Mouse (Mus musculus) lung, adult 18-20 months (tissue): ENCODE measurements at regions not wholly inside any gene's neighbourhood (a gene's known extent, or its start where the extent isn't known, plus 50 kb on each side); places are given as distances from the start of the nearest gene placed in this dataset.

Experiments used
- DNase-seq, 2 experiments: peaks; one replicate each; pipeline ENCODE4 v3.0.0; 2022; ENCODE audit warnings: mixed read lengths in 2 of 2

- no peak for DNase-seq
Measured at GRCm38 (mm10) chr1:186373386-186373785, 256.3 kb upstream of the Lyplal1 start.

- no peak for DNase-seq
Measured at GRCm38 (mm10) chr1:186372770-186373353, 255.8 kb upstream of the Lyplal1 start.

- DNase-seq: no peak
Measured at GRCm38 (mm10) chr1:186363356-186363755, 246.2 kb upstream of the Lyplal1 start.

- DNase-seq: peak; percentile 9 to 19
Measured at GRCm38 (mm10) chr1:186358011-186358670, 241.0 kb upstream of the Lyplal1 start.

- no peak for DNase-seq
Measured at GRCm38 (mm10) chr1:186354742-186355141, 237.6 kb upstream of the Lyplal1 start.

- DNase-seq: no peak
Measured at GRCm38 (mm10) chr1:186354072-186354471, 237.0 kb upstream of the Lyplal1 start.

- DNase-seq: no peak
Measured at GRCm38 (mm10) chr1:186350381-186350780, 233.3 kb upstream of the Lyplal1 start.

GRCm38 (mm10) chr1:186349966-186350365 lies 232.9 kb upstream of the Lyplal1 start:
- DNase-seq: no peak

GRCm38 (mm10) chr1:186347413-186348147 lies 230.5 kb upstream of the Lyplal1 start:
- peak in 1 of 2 experiments; percentile 2 for DNase-seq

- DNase-seq: no peak
Measured at GRCm38 (mm10) chr1:186345449-186345848, 228.3 kb upstream of the Lyplal1 start.

- DNase-seq: no peak
Measured at GRCm38 (mm10) chr1:186342931-186343506, 225.9 kb upstream of the Lyplal1 start.

- DNase-seq: no peak
Measured at GRCm38 (mm10) chr1:186342391-186342790, 225.3 kb upstream of the Lyplal1 start.

GRCm38 (mm10) chr1:186341878-186342277 lies 224.8 kb upstream of the Lyplal1 start:
- DNase-seq: no peak

- DNase-seq: no peak
Measured at GRCm38 (mm10) chr1:186340701-186341100, 223.6 kb upstream of the Lyplal1 start.

- DNase-seq: no peak
Measured at GRCm38 (mm10) chr1:186317285-186317684, 200.2 kb upstream of the Lyplal1 start.

GRCm38 (mm10) chr1:186314180-186314579 lies 197.1 kb upstream of the Lyplal1 start:
- no peak for DNase-seq

GRCm38 (mm10) chr1:186312698-186313097 lies 195.6 kb upstream of the Lyplal1 start:
- no peak for DNase-seq

GRCm38 (mm10) chr1:186312008-186312407 lies 194.9 kb upstream of the Lyplal1 start:
- no peak for DNase-seq

- peak; percentile 30 to 66 for DNase-seq
Measured at GRCm38 (mm10) chr1:186307627-186308026, 190.5 kb upstream of the Lyplal1 start.

- no peak for DNase-seq
Measured at GRCm38 (mm10) chr1:186297464-186297863, 180.4 kb upstream of the Lyplal1 start.

GRCm38 (mm10) chr1:186295201-186295600 lies 178.1 kb upstream of the Lyplal1 start:
- DNase-seq: no peak

- no peak for DNase-seq
Measured at GRCm38 (mm10) chr1:186294635-186295034, 177.5 kb upstream of the Lyplal1 start.

- DNase-seq: no peak
Measured at GRCm38 (mm10) chr1:186289117-186289516, 172.0 kb upstream of the Lyplal1 start.

GRCm38 (mm10) chr1:186287831-186288230 lies 170.7 kb upstream of the Lyplal1 start:
- DNase-seq: no peak
